Mouse (Mus musculus): Measurements from ENCODE around the gene Zbtb3. TPM values are rescaled to one million over a fixed set of nuclear protein-coding genes. Genes with fewer than 3 reads are reported as not detected.

The Zbtb3 gene
- polyA plus RNA-seq, 1 experiment, result 1.6 TPM

GRCm38 (mm10) chr19:8851639-8852038 is 49.3 kb downstream of the Zbtb3 start:
- no peak overlapping the region for H3K4me3 ChIP-seq (ENCODE audit: insufficient read depth, low read depth, low read length)
- no peak overlapping the region for H3K27ac ChIP-seq (ENCODE audit: insufficient read depth, low read depth, low read length)
- peaks cover under 1% of the 10 kb centered on the region; the same call in 1 of the 2 replicates for H3K36me3 ChIP-seq (ENCODE audit: control insufficient read depth, insufficient read depth, low read length)
- DNase-seq, result no peak
- TF ChIP-seq POLR2A (IDR thresholded peaks at IDR 0.05; ENCODE audit: low read depth, low read length) (no peak), CTCF (conservative IDR thresholded peaks at IDR 0.05; ENCODE audit: insufficient read depth, insufficient read length, low read depth, low read length) (0 out of 2 replicates have a peak, but pooled peaks have one; percentile 22)
- H3K27me3 ChIP-seq (replicated peaks; ENCODE audit: control insufficient read depth, insufficient read depth, low read length), result no peaks in the 10 kb centered on the region
- 68% methylated on average over 7 of the region's 7 CpGs for WGBS
- no peaks in the 10 kb centered on the region for H3K4me1 ChIP-seq (ENCODE audit: control insufficient read depth, insufficient read depth, low read length)

GRCm38 (mm10) chr19:8852236-8852928 is 50.0 kb downstream of the Zbtb3 start:
- no peak overlapping the region for H3K27ac ChIP-seq (ENCODE audit: insufficient read depth, low read depth, low read length)
- H3K4me3 ChIP-seq (ENCODE audit: insufficient read depth, low read depth, low read length), result no peak overlapping the region
- no peaks in the 10 kb centered on the region for H3K4me1 ChIP-seq (ENCODE audit: control insufficient read depth, insufficient read depth, low read length)
- H3K36me3 ChIP-seq (ENCODE audit: control insufficient read depth, insufficient read depth, low read length), result no peaks in the 10 kb centered on the region
- TF ChIP-seq CTCF (conservative IDR thresholded peaks at IDR 0.05; ENCODE audit: insufficient read depth, insufficient read length, low read depth, low read length) (no peak), POLR2A (IDR thresholded peaks at IDR 0.05; ENCODE audit: low read depth, low read length) (no peak)
- no peak for DNase-seq
- H3K27me3 ChIP-seq (replicated peaks; ENCODE audit: control insufficient read depth, insufficient read depth, low read length), result no peaks in the 10 kb centered on the region
- WGBS, result 67% methylated on average over 10 of the region's 10 CpGs

DNA sequence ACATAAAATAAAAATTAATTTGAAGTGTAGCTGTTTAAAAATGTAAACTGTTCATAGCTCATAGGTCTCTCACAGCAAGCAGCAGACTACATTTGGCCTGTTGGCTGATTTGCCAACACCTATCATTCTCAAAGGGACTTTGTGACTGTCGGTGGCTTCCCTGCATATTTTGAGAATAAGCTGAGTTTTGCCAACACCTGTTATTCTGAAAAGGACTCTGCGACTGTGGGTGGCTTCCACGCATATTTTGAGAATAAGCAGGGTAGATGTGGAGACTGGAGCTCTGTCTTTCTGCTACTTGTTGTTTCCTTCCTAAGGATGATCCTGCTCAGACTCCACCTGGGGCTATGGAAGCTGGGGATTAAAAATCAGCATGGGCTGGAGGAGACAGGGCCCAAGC is 50.8 kb downstream of the Zbtb3 start:
- H3K36me3 ChIP-seq (ENCODE audit: control insufficient read depth, insufficient read depth, low read length), result no peaks in the 10 kb centered on the region
- no peaks in the 10 kb centered on the region for H3K4me1 ChIP-seq (ENCODE audit: control insufficient read depth, insufficient read depth, low read length)
- H3K27me3 ChIP-seq (replicated peaks; ENCODE audit: control insufficient read depth, insufficient read depth, low read length), result no peaks in the 10 kb centered on the region
- no peak for TF ChIP-seq POLR2A (IDR thresholded peaks at IDR 0.05; ENCODE audit: low read depth, low read length)
- TF ChIP-seq CTCF (conservative IDR thresholded peaks at IDR 0.05; ENCODE audit: insufficient read depth, insufficient read length, low read depth, low read length), result no peak
- 76% methylated on average over 3 of the region's 3 CpGs for WGBS
- no peak overlapping the region for H3K27ac ChIP-seq (ENCODE audit: insufficient read depth, low read depth, low read length)
- DNase-seq, result no peak
- H3K4me3 ChIP-seq (ENCODE audit: insufficient read depth, low read depth, low read length), result no peak overlapping the region

Other genes with a start within 250 kb of the Zbtb3 start
- gene Slc22a8, start 211.3 kb upstream of the Zbtb3 start, polyA plus RNA-seq (2012; rRNA removed), result 526 and 582 TPM in 2 replicates
- 355 and 358 TPM in 2 replicates for gene Slc22a6, start 184.5 kb upstream of the Zbtb3 start, polyA plus RNA-seq (2012; rRNA removed)
- 0.53 and 0.62 TPM in 2 replicates for gene Chrm1, start 138.8 kb upstream of the Zbtb3 start, polyA plus RNA-seq (2012; rRNA removed)
- gene Slc3a2, start 79.2 kb upstream of the Zbtb3 start, polyA plus RNA-seq (2012; rRNA removed), result 560 and 573 TPM in 2 replicates
- 28.2 and 29.3 TPM in 2 replicates for gene Wdr74, start 66.7 kb upstream of the Zbtb3 start, polyA plus RNA-seq (2012; rRNA removed)
- gene 1700092M07Rik, start 61.8 kb upstream of the Zbtb3 start, polyA plus RNA-seq (2012; rRNA removed), result 0.39 TPM in 1 of 2 replicates, not detected in the other
- gene Stx5a, start 61.1 kb upstream of the Zbtb3 start, polyA plus RNA-seq (2012; rRNA removed), result 51.4 and 59.4 TPM in 2 replicates
- gene Nxf1, start 45.5 kb upstream of the Zbtb3 start, polyA plus RNA-seq (2012; rRNA removed), result 84.0 and 89.7 TPM in 2 replicates
- 238 and 291 TPM in 2 replicates for gene Tmem223, start 31.6 kb upstream of the Zbtb3 start, polyA plus RNA-seq (2012; rRNA removed)
- 105 and 110 TPM in 2 replicates for gene Tmem179b, start 28.1 kb upstream of the Zbtb3 start, polyA plus RNA-seq (2012; rRNA removed)
- gene Taf6l, start 16.1 kb upstream of the Zbtb3 start, polyA plus RNA-seq (2012; rRNA removed), result 10.4 and 12.1 TPM in 2 replicates
- gene Polr2g, start 4.0 kb upstream of the Zbtb3 start, polyA plus RNA-seq (2012; rRNA removed), result 60.7 and 72.9 TPM in 2 replicates
- 15.4 and 18.7 TPM in 2 replicates for gene Ttc9c, start 16.8 kb downstream of the Zbtb3 start, polyA plus RNA-seq (2012; rRNA removed)
- 19.3 and 25.5 TPM in 2 replicates for gene Hnrnpul2, start 17.5 kb downstream of the Zbtb3 start, polyA plus RNA-seq (2012; rRNA removed)
- 3.5 TPM in 1 of 2 replicates, not detected in the other for gene AC129217.1, start 27.2 kb downstream of the Zbtb3 start, polyA plus RNA-seq (2012; rRNA removed)
- gene Bscl2, start 34.9 kb downstream of the Zbtb3 start, polyA plus RNA-seq (2012; rRNA removed), result 204 and 214 TPM in 2 replicates
- 0.29 and 0.83 TPM in 2 replicates for gene Gng3, start 36.6 kb downstream of the Zbtb3 start, polyA plus RNA-seq (2012; rRNA removed)
- 0.87 and 1.5 TPM in 2 replicates for gene Lrrn4cl, start 48.2 kb downstream of the Zbtb3 start, polyA plus RNA-seq (2012; rRNA removed)
- 121 and 133 TPM in 2 replicates for gene Ubxn1, start 68.9 kb downstream of the Zbtb3 start, polyA plus RNA-seq (2012; rRNA removed)
- gene Uqcc3, start 78.4 kb downstream of the Zbtb3 start, polyA plus RNA-seq (2012; rRNA removed), result 49.4 and 74.7 TPM in 2 replicates
- gene Lbhd1, start 81.2 kb downstream of the Zbtb3 start, polyA plus RNA-seq (2012; rRNA removed), result 1.6 and 2.2 TPM in 2 replicates
- not detected in 2 replicates for gene Gm49403, start 81.4 kb downstream of the Zbtb3 start, polyA plus RNA-seq (2012; rRNA removed)
- gene 1810009A15Rik, start 86.3 kb downstream of the Zbtb3 start, polyA plus RNA-seq (2012; rRNA removed), result 21.7 and 23.9 TPM in 2 replicates
- gene Gm49416, start 86.4 kb downstream of the Zbtb3 start, polyA plus RNA-seq (2012; rRNA removed), result not detected in 2 replicates
- gene Ints5, start 90.5 kb downstream of the Zbtb3 start, polyA plus RNA-seq (2012; rRNA removed), result 16.7 and 18.9 TPM in 2 replicates
- gene Ganab, start 95.5 kb downstream of the Zbtb3 start, polyA plus RNA-seq (2012; rRNA removed), result 130 and 136 TPM in 2 replicates
- 105 and 125 TPM in 2 replicates for gene B3gat3, start 117.8 kb downstream of the Zbtb3 start, polyA plus RNA-seq (2012; rRNA removed)
- gene Rom1, start 126.8 kb downstream of the Zbtb3 start, polyA plus RNA-seq (2012; rRNA removed), result 12.0 and 13.9 TPM in 2 replicates
- 35.1 and 35.7 TPM in 2 replicates for gene Eml3, start 127.0 kb downstream of the Zbtb3 start, polyA plus RNA-seq (2012; rRNA removed)
- 16.9 and 19.8 TPM in 2 replicates for gene Mta2, start 139.3 kb downstream of the Zbtb3 start, polyA plus RNA-seq (2012; rRNA removed)
- gene Tut1, start 151.3 kb downstream of the Zbtb3 start, polyA plus RNA-seq (2012; rRNA removed), result 14.1 and 14.3 TPM in 2 replicates
- 203 and 236 TPM in 2 replicates for gene Eef1g, start 164.5 kb downstream of the Zbtb3 start, polyA plus RNA-seq (2012; rRNA removed)
- 11.9 TPM in 2 replicates for gene Ahnak, start 186.7 kb downstream of the Zbtb3 start, polyA plus RNA-seq (2012; rRNA removed)

All from kidney, adult 2 months (tissue).